Mouse (Mus musculus) telencephalon, adult 2 months (tissue): ENCODE results near the gene 6330403K07Rik.
A peak's percentile ranks its signal among the peaks of the same experiment; 100 is the strongest.

ENCODE experiments used
- DNase-seq: peaks from one replicate; pipeline ENCODE4 v3.0.0-alpha.2; 2011; ENCODE audit warnings: low read depth, low spot score

6330403K07Rik gene

GRCm38 (mm10) chr11:70982557-70983228, 50.6 kb downstream of the 6330403K07Rik start, which contains the start of gene C1qbp:
TSS of gene C1qbp (minus strand) at chr11:70983026.
- peak; percentile 81 for DNase-seq

GRCm38 (mm10) chr11:70982030-70982429, 51.3 kb downstream of the 6330403K07Rik start:
- no peak for DNase-seq
